Mouse (Mus musculus): ENCODE data around the gene Pak6.
A peak's percentile ranks its signal among the peaks of the same experiment; 100 is the strongest.

Pak6 gene

DNA sequence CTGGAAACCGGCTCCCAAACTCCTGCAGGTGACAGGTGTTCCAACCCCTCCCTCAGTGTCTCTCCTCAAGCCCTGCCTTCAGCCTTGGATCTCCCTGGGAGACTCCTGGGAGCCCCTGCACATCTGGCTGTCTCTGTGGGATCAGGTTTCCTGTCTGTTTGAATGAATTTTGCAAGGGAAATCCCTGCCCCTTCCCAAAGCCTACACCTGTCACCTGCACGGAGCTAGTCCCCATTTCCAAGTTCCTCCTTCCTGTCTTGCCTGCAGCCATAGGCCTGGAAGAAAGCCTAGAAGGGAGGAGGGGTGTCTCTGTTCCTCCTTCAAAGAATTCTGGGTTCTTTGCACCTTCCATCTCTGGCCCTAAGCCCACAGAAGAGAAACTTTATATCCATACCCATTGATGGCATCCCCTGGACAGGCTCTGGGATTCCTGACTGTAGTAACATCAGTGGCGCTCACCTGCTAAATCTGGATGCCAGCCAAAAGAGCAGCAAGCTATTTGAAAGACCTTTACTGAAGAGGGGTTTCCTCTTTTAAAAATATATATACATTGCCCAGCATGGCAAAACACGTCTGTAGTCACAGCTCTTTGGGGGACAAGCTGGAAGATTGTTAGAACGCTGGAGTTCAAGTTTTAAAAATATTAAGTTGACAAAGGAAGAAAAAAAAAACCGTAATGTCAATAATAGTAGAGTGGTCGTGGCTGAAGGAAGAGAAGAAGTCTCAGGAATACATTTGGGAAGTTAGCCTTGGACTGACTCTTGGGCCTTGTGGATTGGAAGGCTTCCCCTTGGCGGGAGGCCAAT is 66.9 kb downstream of the Pak6 start:
- no peak for DNase-seq (ENCODE audit: low spot score)

GRCm38 (mm10) chr2:118730622-118730915 is 67.5 kb downstream of the Pak6 start:
- DNase-seq (ENCODE audit: low spot score): peak; percentile 65

DNA sequence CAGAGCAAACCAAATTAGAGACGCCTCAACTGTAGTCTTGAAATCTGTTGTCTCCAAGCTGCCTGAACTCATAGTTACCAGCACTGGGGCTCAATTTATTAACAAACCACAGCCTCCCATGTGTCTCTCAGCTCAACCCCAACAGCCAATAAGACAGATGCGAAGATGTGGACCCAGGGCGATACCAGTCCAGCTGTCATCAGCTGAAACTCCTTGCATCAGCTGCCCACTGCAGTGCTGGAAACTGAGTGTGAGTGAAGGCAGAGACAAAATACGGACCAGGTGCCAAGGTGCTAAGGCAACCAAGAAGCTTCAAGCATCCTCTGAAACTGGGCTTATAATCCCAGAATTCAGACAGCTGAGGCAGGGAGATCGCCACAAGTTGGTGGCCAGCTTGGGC is 68.9 kb downstream of the Pak6 start:
- no peak for DNase-seq (ENCODE audit: low spot score)

GRCm38 (mm10) chr2:118733341-118733740 is 70.2 kb downstream of the Pak6 start:
- DNase-seq (ENCODE audit: low spot score): no peak

- no peak for DNase-seq (ENCODE audit: low spot score)
Measured at GRCm38 (mm10) chr2:118740341-118740740, 77.2 kb downstream of the Pak6 start.

- DNase-seq (ENCODE audit: low spot score): no peak
Measured at GRCm38 (mm10) chr2:118741183-118741582, 78.1 kb downstream of the Pak6 start.

GRCm38 (mm10) chr2:118743261-118743943 is 80.3 kb downstream of the Pak6 start:
- peak; percentile 83 for DNase-seq (ENCODE audit: low spot score)

GRCm38 (mm10) chr2:118744621-118745020 is 81.5 kb downstream of the Pak6 start:
- no peak for DNase-seq (ENCODE audit: low spot score)

DNA sequence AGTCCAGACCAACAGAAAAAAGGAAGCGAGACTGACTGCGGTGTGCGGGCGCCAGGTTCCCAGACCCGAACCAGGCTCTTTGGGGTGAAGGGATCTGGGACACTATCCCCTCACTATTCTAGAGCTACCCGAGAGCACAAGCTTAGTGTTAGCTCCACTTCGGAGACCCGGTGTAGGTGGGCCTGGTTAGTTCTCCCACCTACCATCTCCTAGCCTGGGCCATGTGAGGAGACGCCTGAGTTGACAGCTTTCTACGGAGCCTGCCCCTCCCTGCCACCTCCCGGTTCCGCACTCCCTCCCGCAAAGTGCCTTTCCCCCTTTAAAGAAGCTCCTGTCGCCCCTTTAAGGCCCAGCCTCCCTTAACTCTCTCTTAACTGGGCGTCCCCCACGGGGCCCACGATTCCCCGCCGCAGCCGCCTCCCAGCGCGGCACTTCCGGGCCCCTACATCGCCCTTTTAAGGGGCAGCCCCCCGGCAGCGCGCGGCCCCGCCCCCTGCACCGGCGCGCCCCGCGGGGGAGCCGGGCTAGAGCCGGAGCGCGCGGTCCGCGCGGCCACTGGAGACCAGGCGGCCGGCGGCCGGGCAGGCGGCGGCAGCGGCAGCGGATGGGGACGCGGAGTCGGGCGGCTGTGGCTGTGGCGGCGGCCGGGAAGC is 82.3 kb downstream of the Pak6 start, which contains the start of gene Inafm2:
Gene Inafm2 (plus strand): TSS at position 527 of the 653 bp plus-strand sequence.
- peak; percentile 92 for DNase-seq (ENCODE audit: low spot score)

- DNase-seq (ENCODE audit: low spot score): peak; percentile 64
Measured at GRCm38 (mm10) chr2:118745915-118746901, 83.1 kb downstream of the Pak6 start.

DNA sequence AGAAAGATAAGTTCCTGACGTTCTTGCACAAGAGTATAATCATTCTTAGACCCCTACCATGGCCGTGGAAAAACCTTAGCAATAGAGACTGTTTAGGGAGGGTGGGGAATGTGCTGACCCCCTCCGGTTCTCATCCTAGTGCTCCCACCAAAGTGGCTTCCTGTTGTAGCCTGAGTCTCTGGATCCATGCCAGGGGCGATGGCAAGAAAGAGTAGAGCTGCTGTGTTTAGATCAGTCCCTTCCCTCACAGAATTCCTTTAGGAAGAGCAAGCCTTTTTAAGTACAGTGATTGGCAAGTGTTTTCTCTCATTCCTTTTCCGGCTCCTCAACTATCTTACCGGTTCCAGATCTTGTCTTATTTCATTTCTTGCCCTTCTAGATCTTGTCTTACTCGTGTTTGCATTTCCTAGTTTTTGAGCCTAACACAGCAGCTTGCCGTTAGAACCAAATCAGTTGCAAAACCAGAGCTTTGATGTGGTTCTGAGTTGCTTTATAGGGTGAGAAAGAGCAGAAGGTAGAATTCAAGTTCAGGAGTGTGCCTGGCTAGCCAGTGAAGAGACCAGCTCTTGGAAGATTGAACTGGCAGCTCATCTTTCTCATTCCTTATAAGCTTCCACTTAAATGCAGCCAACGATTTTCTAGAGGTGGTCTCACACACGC is 84.3 kb downstream of the Pak6 start:
- no peak for DNase-seq (ENCODE audit: low spot score)
